Mouse (Mus musculus) ES-Bruce4 (cell line): ENCODE results near the gene Vamp2.

Source experiments
- CTCF ChIP-seq: IDR thresholded peaks from one replicate; pipeline ENCODE4 v1.8.1; 2011; ENCODE audit warnings: low read depth, low read length
- EP300 ChIP-seq: IDR thresholded peaks from 2 replicates; pipeline ENCODE4 v1.6.1; 2011; ENCODE audit warnings: low read depth, low read length; ENCODE audit not compliant: insufficient read depth

DNA sequence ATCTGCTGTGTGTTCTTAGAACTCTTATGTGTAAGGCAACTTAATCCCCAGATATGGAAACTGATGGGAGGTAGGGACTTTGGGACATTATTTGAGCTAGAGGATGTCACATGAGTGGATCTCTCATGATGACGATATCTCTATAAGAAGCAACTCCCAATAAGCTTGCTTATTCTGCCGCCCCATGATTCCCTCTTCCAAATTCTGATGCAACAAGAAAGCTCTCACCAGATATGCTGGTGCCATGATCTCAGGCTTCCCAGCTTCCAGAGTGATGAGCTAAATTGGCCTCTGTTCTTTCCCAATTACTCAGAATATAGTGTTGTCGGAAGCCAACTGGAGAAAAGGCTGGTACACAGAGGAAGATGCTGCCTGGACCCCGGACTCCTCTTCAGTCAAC, 23.6 kb downstream of the Vamp2 start:
- TF ChIP-seq CTCF (no peak), EP300 (no peak)
